Mouse (Mus musculus) kidney, postnatal 10 days (tissue): ENCODE results near the gene Gm20431.
A peak's percentile ranks its signal among the peaks of the same experiment; 100 is the strongest.

Experiments
- DNase-seq: peaks from one replicate; pipeline ENCODE4 v3.0.0; 2021; ENCODE audit warnings: mixed read lengths

Gm20431 gene

GRCm38 (mm10) chr2:167597492-167598186 is 63.7 kb downstream of the Gm20431 start:
- DNase-seq: peak; percentile 84

GRCm38 (mm10) chr2:167596726-167597491 is 64.4 kb downstream of the Gm20431 start:
- DNase-seq: peak; percentile 71

GRCm38 (mm10) chr2:167596262-167596661 is 65.0 kb downstream of the Gm20431 start:
- no peak for DNase-seq

GRCm38 (mm10) chr2:167595761-167596171 is 65.5 kb downstream of the Gm20431 start:
- DNase-seq: peak; percentile 70

GRCm38 (mm10) chr2:167594444-167594934 is 66.8 kb downstream of the Gm20431 start:
- DNase-seq: peak; percentile 91

GRCm38 (mm10) chr2:167593551-167594250 is 67.6 kb downstream of the Gm20431 start:
- no peak for DNase-seq

- peak; percentile 74 for DNase-seq
Measured at GRCm38 (mm10) chr2:167588774-167589577, 72.3 kb downstream of the Gm20431 start.

- DNase-seq: peak; percentile 57
Measured at GRCm38 (mm10) chr2:167586976-167587375, 74.3 kb downstream of the Gm20431 start.

GRCm38 (mm10) chr2:167586041-167586440 is 75.3 kb downstream of the Gm20431 start:
- peak; percentile 77 for DNase-seq

GRCm38 (mm10) chr2:167585273-167585672 is 76.0 kb downstream of the Gm20431 start:
- DNase-seq: no peak

GRCm38 (mm10) chr2:167583161-167583952 is 77.9 kb downstream of the Gm20431 start:
- DNase-seq: peak; percentile 69

GRCm38 (mm10) chr2:167578521-167578920 is 82.8 kb downstream of the Gm20431 start:
- no peak for DNase-seq

- DNase-seq: peak; percentile 59
Measured at GRCm38 (mm10) chr2:167577186-167577785, 84.0 kb downstream of the Gm20431 start.

GRCm38 (mm10) chr2:167576121-167576620 is 85.1 kb downstream of the Gm20431 start:
- no peak for DNase-seq

- no peak for DNase-seq
Measured at GRCm38 (mm10) chr2:167575581-167575980, 85.7 kb downstream of the Gm20431 start.

- no peak for DNase-seq
Measured at GRCm38 (mm10) chr2:167574814-167575213, 86.5 kb downstream of the Gm20431 start.

GRCm38 (mm10) chr2:167571442-167572220 is 89.7 kb downstream of the Gm20431 start:
- DNase-seq: no peak

GRCm38 (mm10) chr2:167570815-167571214 is 90.5 kb downstream of the Gm20431 start:
- DNase-seq: no peak

GRCm38 (mm10) chr2:167569934-167570651 is 91.2 kb downstream of the Gm20431 start:
- DNase-seq: peak; percentile 70
